Mouse (Mus musculus) ES-Bruce4 (cell line): Measurements from ENCODE around the gene Gm20538. TPM values are rescaled to one million over a fixed set of nuclear protein-coding genes. Genes with fewer than 3 reads are reported as not detected.

Experiments
- H3K27ac ChIP-seq: 2 replicates; pipeline ENCODE4 v1.5.1; 2012; ENCODE audit warnings: low read length, inconsistent platforms; ENCODE audit not compliant: insufficient read depth
- H3K27me3 ChIP-seq: 2 replicates; pipeline ENCODE4 v1.6.1; 2012; ENCODE audit warnings: mild to moderate bottlenecking, low read length, inconsistent platforms; ENCODE audit not compliant: control insufficient read depth, poor library complexity, insufficient read depth, severe bottlenecking
- H3K36me3 ChIP-seq: 2 replicates; pipeline ENCODE4 v1.6.1; 2012; ENCODE audit warnings: inconsistent platforms, mild to moderate bottlenecking, low read length, moderate library complexity; ENCODE audit not compliant: control insufficient read depth, poor library complexity, insufficient read depth, severe bottlenecking
- H3K4me1 ChIP-seq: one replicate; pipeline ENCODE4 v1.8.1; 2011; ENCODE audit warnings: low read length; ENCODE audit not compliant: control insufficient read depth, insufficient read depth
- H3K4me3 ChIP-seq: 2 replicates; pipeline ENCODE4 v1.5.1; 2011; ENCODE audit warnings: low read depth, mild to moderate bottlenecking, low read length
- H3K9ac ChIP-seq: 2 replicates; pipeline ENCODE4 v1.6.1; 2012; ENCODE audit warnings: low read depth, mild to moderate bottlenecking, inconsistent platforms; ENCODE audit not compliant: poor library complexity, severe bottlenecking
- H3K9me3 ChIP-seq: replicated peaks from 2 replicates; pipeline ENCODE4 v1.6.1; 2012; ENCODE audit warnings: mild to moderate bottlenecking, low read length, inconsistent platforms; ENCODE audit not compliant: control insufficient read depth, poor library complexity, insufficient read depth, severe bottlenecking
- CTCF ChIP-seq: IDR thresholded peaks from one replicate; pipeline ENCODE4 v1.8.1; 2011; ENCODE audit warnings: low read depth, low read length
- EP300 ChIP-seq: IDR thresholded peaks from 2 replicates; pipeline ENCODE4 v1.6.1; 2011; ENCODE audit warnings: low read depth, low read length; ENCODE audit not compliant: insufficient read depth
- POLR2A ChIP-seq: IDR thresholded peaks from one replicate; pipeline ENCODE4 v1.8.1; 2011; ENCODE audit warnings: low read length; ENCODE audit not compliant: insufficient read depth
- polyA plus RNA-seq: library from polyadenylated mRNA; stranded (reverse); fragments of >200 nt; gene quantifications from 2 replicates; pipeline ENCODE4 v1.2.4, GENCODE M21; 2011; ENCODE audit warnings: low read depth; ENCODE audit not compliant: missing spikeins, insufficient read depth, insufficient read length

Gene Gm20538
- polyA plus RNA-seq, 1 experiment, result not detected

GRCm38 (mm10) chr19:44544775-44545174 is 7.9 kb downstream of the Gm20538 start:
- no peaks in the 10 kb centered on the region; the same call in 1 of the 2 replicates for H3K27me3 ChIP-seq

GRCm38 (mm10) chr19:44544372-44544771 is 8.3 kb downstream of the Gm20538 start:
- TF ChIP-seq EP300, result no peak
- TF ChIP-seq POLR2A, result no peak
- TF ChIP-seq CTCF, result no peak
- H3K4me3 ChIP-seq, result no peak overlapping the region

More at GRCm38 (mm10) chr19:44544775-44545174, 7.9 kb downstream of the Gm20538 start:
- Histone ChIP-seq H3K4me3 (no peak overlapping the region), H3K4me1 (no peaks in the 10 kb centered on the region), H3K9ac (no peak overlapping the region), H3K36me3 (peaks cover 8% of the 10 kb centered on the region; the same call in 1 of the 2 replicates), H3K27ac (no peak overlapping the region), H3K9me3 (no peaks in the 10 kb centered on the region; the same call in 1 of the 2 replicates)
- no peak for TF ChIP-seq POLR2A
- TF ChIP-seq CTCF, result peak; percentile 85

GRCm38 (mm10) chr19:44542694-44543178 is 9.9 kb downstream of the Gm20538 start:
- H3K4me3 ChIP-seq, result no peak overlapping the region
- H3K36me3 ChIP-seq, result no peaks in the 10 kb centered on the region
- no peak overlapping the region for H3K9ac ChIP-seq
- no peaks in the 10 kb centered on the region; the same call in 1 of the 2 replicates for H3K9me3 ChIP-seq
- no peaks in the 10 kb centered on the region for H3K4me1 ChIP-seq
- no peak overlapping the region for H3K27ac ChIP-seq
- H3K27me3 ChIP-seq, result no peaks in the 10 kb centered on the region; the same call in 1 of the 2 replicates
- no peak for TF ChIP-seq EP300
- TF ChIP-seq CTCF, result no peak
- TF ChIP-seq POLR2A, result no peak

More at GRCm38 (mm10) chr19:44544372-44544771, 8.3 kb downstream of the Gm20538 start:
- no peaks in the 10 kb centered on the region; the same call in 1 of the 2 replicates for H3K27me3 ChIP-seq
- H3K36me3 ChIP-seq, result peaks cover 6% of the 10 kb centered on the region; the same call in 1 of the 2 replicates
- H3K27ac ChIP-seq, result no peak overlapping the region
- no peaks in the 10 kb centered on the region; the same call in 1 of the 2 replicates for H3K9me3 ChIP-seq
- no peaks in the 10 kb centered on the region for H3K4me1 ChIP-seq
- no peak overlapping the region for H3K9ac ChIP-seq

- no peak overlapping the region for H3K27ac ChIP-seq
- H3K9ac ChIP-seq, result no peak overlapping the region
- H3K9me3 ChIP-seq, result no peaks in the 10 kb centered on the region; the same call in 1 of the 2 replicates
- no peaks in the 10 kb centered on the region for H3K27me3 ChIP-seq
- no peak for TF ChIP-seq POLR2A
- no peak for TF ChIP-seq EP300
- TF ChIP-seq CTCF, result no peak
- no peak overlapping the region for H3K4me3 ChIP-seq
- H3K4me1 ChIP-seq, result no peaks in the 10 kb centered on the region
- no peaks in the 10 kb centered on the region for H3K36me3 ChIP-seq
These were observed 15.2 kb downstream of the Gm20538 start for GRCm38 (mm10) chr19:44537416-44537815.

- Histone ChIP-seq H3K36me3 (no peaks in the 10 kb centered on the region), H3K9ac (no peak overlapping the region), H3K27me3 (no peaks in the 10 kb centered on the region), H3K27ac (no peak overlapping the region), H3K4me3 (no peak overlapping the region), H3K9me3 (no peaks in the 10 kb centered on the region), H3K4me1 (no peaks in the 10 kb centered on the region)
- no peak for TF ChIP-seq POLR2A
- TF ChIP-seq CTCF, result peak; percentile 33
These were observed 17.3 kb downstream of the Gm20538 start for GRCm38 (mm10) chr19:44535376-44535775.

- TF ChIP-seq EP300 (no peak), CTCF (no peak), POLR2A (no peak)
- Histone ChIP-seq H3K36me3 (no peaks in the 10 kb centered on the region), H3K27ac (no peak overlapping the region), H3K9me3 (no peaks in the 10 kb centered on the region), H3K4me1 (no peaks in the 10 kb centered on the region), H3K9ac (no peak overlapping the region), H3K27me3 (no peaks in the 10 kb centered on the region), H3K4me3 (no peak overlapping the region)
These were observed 22.6 kb downstream of the Gm20538 start for GRCm38 (mm10) chr19:44530018-44530417.
